Mouse (Mus musculus): Measurements from ENCODE around the gene C1qtnf12.

The C1qtnf12 gene

DNA sequence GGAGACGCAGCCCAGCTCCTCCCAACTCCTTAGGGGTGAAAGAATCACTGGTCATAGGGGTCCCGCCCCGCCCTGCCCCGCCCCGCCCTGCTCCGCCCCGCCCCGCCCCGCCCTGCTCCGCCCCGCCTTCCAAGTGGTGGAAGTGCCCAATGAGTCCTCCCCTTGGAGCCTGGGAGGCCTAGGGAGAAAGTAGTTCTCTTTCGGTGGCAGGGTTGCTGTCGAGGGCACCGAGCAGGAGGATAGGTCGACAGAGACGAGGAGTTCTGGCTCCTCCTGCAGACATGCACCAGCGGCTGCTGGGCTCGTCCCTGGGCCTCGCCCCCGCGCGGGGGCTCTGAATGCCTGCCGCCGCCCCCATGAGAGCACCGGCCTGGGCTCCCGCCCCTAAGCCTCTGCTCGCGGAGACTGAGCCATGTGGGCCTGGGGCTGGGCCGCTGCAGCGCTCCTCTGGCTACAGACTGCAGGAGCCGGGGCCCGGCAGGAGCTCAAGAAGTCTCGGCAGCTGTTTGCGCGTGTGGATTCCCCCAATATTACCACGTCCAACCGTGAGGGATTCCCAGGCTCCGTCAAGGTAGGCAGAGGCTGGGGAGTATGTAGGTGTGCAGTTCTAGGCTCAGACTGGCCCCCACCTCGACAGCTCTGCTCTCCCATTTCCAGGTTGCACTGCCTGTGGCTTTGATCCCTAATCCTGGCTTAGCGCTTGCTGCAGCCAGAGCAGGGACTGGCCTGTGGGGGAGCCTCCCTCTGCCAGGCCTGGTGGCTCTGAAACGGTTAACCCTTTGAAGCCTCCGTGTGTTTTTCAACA, at the start of gene C1qtnf12:
TSS of gene C1qtnf12 (plus strand) at position 152 of the 805 bp plus-strand sequence.
- DNase-seq, result peak; percentile 75

DNA sequence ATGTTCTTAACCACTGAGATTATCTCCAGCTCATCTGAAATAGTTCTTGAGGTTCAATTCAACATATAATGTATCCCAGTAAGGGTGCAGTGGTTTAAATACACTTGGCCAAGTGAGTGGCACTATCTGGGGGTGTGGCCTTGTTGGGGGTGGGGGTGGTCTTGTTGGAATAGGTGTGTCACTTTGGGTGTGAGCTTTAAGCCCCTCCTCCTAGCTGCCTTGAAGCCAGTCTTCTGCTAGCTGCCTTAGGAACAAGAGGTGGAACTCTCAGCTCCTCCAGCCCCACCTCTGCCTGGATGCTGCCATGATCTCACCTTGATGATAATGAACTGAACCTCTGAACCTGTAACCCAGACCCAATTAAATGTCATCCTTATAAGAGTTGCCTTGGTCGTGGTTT, 30.1 kb upstream of the C1qtnf12 start:
- no peak for DNase-seq

DNA sequence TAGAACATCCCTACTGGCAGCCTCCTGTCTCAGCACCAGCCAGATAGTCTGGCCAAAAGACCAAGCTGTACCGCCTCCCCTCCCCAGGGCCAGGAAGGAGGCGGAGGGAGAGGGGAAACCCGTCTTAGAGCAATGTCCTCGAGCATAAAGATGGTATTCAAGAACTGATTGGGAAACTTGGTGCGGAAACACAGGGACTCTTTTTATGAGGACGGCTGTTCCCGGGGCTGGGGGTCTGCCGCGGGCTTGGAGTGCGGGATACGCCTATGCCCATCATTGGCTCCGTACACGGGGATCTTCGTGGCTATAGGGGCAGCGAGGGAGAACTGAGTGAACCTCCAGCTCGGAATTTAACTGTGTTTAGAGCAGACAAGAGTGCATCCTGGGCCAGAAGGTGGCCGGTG, 19.1 kb upstream of the C1qtnf12 start:
- DNase-seq, result peak; percentile 44

DNA sequence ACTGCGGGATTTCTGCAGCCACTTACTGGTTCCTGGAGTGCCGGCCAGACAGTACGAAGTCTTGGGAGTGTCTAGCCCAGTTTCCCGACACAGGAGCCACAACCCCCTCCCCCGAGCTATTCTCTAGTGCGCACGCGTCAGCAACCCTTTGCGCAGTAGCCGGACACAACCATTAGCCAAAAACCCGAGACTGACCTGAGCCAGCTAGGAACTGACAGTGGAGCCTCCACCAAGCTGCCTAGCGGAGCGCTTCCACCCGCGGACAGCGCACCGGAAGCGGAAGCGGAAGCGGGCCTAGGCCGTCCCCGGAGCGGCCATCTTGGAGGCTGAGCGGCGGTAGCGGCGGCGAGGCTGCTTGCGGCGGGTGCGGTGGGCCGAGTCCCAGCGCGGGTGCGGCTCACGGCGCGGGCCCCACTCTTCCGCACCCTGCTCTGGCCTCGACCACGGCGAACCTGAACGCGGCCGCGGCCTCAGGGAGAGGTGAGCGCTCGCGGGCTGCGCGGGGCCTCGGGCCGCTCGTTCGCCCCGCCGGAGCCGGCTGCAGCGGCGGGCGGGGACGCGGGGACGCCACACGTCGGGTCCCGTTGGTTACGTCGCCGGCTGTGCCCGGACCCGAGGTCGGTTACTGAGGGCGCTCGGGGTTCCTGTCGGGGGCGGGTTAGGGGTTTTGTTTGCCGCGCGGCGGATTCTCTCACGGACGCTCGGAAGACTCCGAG, 18.4 kb upstream of the C1qtnf12 start, which contains the start of gene Ube2j2:
TSS of gene Ube2j2 (plus strand) at position 298 of the 716 bp plus-strand sequence.
- peak; percentile 98 for DNase-seq

DNA sequence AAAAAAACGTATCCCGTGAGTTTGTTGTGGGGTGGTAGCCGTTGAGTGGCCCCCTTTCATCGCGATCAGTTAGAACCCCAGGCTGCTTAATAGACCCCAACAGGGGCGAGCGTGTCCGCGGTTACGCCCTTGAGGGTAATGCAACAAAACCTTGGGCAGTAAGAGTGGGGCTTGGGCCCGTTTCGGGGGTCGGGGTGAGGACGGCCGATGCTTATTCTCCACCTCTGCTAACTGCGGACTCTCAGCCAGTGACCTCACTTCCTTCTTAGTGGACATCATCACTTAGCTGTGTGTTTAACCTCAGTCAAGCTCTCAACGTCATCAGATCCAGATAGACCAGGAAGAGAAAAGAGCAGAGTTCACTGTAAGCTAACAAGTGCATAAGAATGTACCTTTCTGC, 17.8 kb upstream of the C1qtnf12 start:
- peak; percentile 19 for DNase-seq

DNA sequence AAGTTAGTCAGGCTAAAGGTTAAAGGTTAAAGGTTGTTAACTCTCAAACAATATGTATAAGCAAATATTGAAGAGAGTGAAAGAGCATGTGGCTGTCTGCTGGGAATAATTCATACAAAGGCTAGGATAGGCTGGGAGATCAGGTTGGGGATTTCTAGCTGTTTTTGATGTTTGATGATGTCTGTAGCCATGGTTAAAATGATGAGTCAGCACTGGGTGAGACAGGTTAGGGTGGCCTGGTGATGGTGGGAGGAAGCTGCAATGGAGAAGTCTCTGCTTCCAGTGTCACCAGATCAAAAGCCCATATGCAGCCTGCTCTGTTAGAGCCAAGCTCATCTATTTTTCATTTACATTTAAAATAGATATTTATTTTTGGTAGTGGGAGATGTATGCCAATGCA, 15.0 kb upstream of the C1qtnf12 start:
- DNase-seq, result no peak

DNA sequence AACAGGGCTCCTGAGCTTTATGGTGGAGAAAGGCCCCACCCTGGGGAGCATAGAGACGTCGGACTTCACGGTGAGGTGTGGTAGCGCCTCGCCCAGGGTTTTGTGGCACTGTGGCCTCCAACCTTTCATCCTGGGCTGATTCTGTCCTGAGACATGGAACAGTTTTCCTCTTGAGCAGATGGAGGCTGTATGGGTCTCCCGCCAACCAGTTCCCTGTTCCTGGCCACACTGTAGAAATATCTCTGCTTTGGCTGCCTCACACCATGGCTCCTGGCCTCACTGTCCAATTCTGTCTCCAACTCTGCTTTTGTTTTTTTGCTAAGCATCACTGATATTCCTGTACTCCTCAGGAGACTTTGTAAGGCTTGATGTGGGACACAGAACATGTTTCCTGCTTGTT, 6.6 kb upstream of the C1qtnf12 start:
- no peak for DNase-seq

DNA sequence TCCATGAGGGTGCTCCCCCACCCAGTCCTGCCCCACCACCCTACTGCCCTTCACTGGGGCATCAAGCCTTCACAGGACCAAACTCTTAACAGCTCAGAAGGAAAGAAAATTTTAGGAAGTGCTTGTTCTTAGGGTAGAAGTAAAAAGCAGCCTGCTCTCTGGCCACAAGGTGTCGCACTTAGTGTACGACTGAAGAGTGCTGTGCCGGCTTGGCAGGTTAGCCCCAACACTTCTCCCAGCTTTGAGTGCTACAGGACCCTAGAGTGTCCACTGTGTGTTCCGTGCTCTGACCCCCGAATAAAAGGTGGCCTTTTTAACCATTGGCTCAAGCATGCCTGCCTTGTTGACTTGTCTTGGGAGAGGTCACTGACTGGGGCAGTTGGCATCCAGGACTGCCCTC, 2.8 kb upstream of the C1qtnf12 start:
- peak; percentile 84 for DNase-seq

DNA sequence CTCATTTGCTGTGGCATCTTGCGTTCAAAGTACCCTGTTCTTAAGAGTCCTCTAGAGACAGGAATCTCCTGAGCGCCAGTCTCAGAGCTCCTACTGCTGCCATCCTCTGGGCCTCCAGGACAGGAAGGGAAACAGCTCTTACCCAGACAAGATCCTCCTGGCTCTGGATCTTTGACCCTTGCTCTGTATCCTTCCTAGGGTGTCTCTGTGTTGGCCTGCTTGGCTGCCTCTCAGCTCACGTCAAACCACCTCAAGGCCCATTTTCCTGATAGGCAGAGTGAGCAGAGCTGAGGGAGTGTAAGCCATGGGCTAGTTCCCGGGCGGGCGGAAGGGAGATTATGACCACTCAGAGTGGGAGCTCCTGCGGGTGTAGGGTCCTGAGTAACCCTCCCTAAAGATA, 988 bp downstream of the C1qtnf12 start:
- DNase-seq, result peak; percentile 40

DNA sequence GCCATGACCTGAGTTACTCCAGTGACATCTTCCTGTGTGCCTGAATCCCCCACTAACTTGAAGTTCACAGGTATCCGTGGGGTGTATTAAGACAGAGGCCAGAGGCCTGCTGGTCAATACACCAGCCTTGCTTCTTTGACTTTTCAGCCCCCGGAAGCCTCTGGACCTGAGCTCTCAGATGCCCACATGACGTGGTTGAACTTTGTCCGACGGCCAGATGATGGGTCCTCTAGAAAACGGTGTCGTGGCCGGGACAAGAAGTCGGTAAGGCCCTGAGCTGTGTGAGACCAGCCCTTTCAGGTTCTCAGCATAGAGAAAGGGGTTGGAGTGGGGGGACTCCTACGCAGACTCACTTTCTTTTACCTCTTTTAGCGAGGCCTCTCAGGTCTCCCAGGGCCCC, 2.3 kb downstream of the C1qtnf12 start:
- peak; percentile 41 for DNase-seq

DNA sequence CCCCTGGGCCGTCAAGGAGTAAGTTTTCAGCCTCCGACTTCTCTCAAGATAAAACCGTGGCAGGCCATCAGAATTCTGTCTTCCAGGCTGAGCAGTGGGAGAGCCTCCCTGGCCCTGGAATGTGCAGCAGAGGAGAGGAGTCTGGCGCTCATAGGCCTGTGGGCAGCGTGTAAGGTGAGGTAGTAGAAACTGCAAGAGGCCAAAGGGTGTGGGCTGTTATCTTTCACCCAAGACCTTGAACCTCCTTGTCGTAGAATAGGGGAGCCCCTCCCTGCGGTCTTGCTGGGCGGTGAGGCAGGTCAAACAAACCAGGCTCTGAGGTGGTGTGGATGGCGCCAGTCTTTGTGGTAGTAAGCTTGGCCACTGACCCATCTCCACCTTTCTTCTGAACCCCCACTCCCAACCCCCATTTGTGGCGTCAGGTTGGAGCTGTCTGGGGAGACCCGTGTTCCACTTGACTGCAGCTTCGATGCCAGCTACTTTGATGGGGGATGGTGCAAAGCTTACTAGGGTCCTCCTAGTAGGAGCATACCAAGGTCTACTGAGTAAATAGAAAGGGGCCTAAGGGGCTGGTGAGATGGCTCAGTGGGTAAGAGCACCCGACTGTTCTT, 7.0 kb downstream of the C1qtnf12 start:
- DNase-seq, result no peak

DNA sequence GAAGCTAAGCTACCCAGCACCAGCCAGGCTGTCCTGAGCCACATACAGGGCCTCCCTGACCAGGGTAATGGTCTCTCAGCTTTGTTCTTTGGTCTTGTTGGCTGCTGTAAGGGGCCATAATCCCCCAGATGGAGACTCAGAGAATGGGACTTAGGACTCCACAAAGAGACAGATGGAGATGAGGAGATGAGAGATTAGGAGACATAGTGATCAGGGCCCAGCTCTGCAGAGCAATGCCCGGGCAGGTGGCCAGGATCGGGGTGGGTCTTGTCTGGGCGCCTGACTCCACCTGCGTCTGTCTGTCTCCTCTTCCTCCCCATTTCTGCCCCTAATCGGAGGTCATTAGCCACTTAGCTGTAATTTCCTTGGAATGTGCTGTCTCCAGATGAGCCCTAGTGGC, 8.2 kb downstream of the C1qtnf12 start:
- DNase-seq, result no peak

DNA sequence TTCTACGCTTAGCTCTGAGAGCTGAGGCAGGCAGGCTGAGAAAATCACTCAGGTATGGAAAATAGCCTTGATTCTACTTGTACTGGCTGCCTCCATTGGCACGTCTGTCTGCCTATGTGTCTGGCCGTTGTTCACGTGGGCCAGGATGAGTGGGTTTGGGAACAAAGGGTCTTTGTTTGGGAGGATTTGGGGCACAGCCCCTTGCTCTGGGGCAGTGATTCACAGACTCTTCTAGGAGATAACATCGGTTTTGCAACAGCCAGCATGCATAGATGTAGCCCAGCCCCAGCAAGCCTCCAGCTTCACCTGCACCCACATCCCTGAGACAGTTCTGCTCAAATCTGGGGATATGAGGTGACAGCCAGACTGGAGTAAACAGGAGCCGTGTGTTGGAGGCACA, 10.5 kb downstream of the C1qtnf12 start:
- DNase-seq, result no peak

DNA sequence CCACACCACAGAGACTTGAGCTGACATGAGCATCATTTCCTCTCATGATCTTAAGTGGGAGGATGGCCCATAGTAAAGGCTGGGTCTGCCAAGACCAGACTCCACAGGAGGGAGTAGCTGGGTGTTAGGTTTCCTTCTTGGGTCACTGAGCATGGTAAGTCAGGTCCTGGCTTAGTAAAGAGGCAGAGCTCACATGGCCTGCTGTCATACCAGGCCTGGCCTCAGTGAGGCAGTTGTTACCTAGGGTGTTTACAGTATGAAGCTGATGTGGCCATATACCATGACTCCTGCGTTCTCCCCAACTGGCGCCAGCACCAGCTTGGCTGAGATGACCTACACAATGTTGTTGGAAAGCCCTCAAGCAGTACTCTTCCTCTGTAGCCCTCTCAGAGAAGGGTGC, 11.1 kb downstream of the C1qtnf12 start:
- DNase-seq, result no peak

DNA sequence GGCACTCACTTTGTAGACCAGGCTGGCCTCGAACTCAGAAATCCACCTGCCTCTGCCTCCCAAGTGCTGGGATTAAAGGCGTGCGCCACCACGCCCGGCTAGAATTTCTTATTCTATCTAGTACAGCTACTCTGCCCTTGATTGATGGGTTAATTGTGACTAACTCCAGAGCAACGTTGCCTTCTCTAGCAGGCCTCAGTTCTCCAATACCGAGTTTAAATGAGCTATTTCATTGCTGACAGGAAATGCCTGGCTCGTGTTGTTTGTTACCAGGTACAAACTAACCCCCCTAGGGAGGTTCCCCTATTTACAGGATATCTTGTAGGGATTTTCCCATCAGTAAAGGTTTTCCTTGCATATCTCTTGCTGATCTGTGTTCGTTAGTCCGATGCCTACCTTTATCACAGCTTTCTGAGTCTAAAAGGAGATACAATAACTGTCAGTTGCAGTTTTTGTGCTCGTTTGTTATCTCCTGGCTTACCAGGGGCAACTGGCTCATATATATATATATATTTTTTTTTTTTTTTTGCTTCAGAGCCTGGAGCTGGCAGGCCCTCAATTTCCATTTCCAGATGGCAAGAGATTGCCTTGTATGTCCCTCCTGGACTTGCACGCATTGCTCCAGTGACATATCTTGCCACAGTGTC, 19.4 kb downstream of the C1qtnf12 start:
- no peak for DNase-seq

DNA sequence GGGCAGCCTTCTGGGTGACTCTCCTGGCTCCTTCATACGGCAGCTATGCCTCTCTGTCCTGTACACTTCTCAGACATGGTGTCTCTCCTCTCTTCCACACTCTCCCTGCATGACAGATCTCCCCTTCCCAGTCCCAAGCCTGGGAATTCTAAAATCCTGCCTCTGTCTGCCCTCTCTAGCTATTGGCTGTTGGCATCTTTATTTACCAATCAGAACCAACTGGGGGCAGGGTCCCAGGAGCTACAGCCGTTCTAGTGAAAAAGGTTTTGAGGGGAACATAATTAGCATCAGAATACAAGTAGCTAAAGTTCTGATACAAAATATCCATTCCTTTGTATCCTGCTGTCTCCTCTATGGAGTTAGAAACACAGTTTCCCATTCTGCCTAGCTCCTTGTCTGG, 21.7 kb downstream of the C1qtnf12 start:
- no peak for DNase-seq

DNA sequence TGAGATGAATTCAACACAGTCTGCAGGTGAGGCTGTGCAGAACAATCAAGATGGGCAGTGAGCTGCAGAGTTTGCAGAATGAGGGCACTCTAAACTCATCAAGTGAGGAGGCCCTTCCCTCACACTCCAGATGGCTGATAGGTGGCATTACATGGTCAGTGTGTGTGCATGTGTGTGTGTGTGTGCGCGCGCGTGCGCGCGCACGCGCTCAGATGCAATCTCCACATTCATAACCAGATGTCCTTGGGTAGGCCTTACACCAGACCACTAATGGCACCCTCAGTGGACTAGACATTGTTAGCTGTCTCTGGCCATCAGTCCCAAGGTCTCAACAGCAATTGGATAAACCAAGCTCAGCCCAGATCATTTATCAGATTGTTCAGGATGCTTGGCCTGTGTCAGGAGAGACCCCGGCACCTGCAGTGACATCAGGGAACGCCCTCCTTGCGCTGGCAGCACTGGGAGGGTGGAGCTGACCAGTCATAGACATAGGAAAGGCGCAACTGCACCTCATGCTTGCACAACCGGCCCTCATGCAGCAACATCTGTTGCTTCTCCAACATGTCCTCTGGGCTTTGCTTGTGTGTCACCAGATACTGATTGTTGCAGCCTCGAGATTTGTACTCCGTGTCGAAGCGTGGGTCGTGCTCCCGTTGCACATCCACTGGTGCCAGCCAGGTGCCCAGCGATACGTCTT, 29.2 kb downstream of the C1qtnf12 start:
- no peak for DNase-seq

DNA sequence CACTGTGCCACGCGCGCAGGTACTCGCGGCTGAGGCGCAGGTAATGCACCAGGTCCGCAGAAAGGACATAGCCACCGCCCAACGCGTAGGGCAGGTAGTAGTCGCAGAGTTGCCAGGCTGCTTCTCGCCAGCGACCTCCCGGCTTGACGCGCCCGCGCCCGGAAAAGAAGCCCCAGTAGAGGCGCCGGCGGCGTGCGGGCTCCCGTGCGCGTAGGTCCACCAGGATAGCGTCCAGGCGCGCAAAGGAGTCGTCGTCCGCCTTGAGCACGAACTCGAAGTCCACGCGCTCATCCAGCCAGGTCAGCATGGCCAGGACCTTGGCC, 29.8 kb downstream of the C1qtnf12 start:
- no peak for DNase-seq

DNA sequence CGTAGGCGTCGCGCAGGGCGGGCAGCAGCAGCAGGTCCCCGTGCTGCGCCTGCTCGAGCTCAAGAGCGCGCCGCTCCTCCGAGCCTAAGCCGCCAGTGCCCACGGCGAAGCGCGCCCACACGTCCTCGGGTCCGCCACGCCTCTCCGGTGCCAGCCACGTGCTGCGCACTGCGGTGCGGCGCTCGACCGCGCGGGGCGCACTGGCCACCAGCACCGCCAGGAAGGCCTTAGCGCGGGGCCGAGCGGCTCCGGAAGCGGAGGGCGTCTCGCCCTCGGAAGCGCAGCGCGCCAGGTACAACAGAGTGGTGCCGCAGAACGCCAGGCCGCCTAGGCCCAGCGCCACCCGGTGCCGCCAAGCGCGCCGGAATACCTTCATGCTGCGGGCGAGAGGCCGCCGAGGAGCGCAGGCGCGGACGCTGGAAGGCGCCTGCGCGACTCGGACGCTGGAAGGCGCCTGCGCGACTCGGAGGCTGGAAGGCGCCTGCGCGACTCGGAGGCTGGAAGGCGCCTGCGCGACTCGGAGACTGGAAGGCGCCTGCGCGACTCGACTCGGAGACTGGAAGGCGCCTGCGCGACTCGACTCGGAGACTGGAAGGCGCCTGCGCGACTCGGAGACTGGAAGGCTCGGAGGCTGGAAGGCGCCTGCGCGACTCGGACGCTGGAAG, 30.3 kb downstream of the C1qtnf12 start, which contains the start of the genes B3galt6 and Sdf4:
TSS of gene B3galt6 (minus strand) at position 409 of the 665 bp plus-strand sequence.
TSS of gene Sdf4 (plus strand) at position 632 of the 665 bp plus-strand sequence.
- peak; percentile 91 for DNase-seq

DNA sequence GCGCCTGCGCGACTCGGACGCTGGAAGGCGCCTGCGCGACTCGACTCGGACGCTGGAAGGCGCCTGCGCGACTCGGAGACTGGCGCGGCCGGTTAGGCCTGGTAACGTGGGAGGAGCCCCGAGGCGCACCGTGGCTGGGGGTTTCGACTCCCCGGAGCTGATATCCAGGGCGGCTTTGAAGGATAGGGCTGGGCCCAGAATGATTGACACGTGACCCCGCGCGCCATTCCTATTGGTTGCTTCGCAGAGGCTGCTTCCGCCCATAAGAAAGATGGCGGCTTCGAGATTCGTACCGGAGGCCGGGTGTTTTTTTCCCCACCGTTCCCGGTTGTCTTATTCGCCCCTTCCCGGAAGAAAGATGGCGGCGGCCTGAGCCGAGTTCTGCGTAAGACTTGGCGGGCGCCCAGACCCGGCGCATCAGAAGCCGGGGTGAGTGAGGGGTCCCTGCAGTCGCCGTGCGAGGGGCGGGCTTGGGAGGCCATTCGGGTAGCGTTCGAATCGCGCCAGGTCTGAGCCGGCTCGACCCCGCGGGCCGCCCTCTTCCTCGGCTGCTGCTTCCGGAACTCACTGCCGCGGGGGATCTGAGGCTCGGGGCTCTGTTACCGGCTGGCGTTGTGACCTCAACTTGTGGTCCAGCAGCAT, 30.9 kb downstream of the C1qtnf12 start:
- peak; percentile 96 for DNase-seq

DNA sequence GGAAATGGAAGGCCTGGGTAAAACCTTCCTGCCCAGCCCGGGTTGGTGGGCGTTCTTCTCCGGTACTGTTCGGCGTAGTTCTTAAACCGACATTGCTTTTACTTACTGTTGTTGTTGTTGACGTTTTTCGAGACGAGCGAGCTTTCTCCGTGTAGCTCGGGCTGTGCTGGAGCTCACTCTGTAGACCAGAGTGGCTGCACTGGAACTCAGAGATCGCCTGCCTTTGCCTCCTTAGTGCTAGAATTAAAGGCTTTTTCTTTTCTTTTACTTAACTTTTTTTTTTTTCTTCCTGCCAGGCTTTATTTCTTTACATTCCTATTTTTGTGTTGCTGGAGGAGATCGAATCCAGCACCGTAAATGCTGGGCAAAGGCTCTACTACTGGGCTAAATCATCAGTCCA, 31.5 kb downstream of the C1qtnf12 start:
- DNase-seq, result no peak

DNA sequence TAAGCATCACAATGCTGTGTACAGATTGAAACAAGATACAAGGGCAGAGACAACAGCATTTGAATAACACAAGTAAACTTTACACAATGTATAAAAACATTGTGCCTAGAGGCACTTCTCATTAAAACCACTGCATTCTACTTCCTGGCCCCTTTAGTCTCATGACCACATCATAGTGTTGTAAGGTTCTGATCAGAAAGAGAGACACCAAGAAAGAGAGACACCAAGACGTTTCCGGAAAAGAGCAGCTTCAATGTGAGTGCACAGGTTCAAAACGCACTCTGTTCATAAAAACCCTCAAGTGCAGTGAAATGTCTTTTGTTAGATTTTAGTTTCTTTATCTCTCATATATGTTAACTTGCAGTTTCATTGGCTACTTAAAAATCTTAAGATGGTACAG, 42.0 kb downstream of the C1qtnf12 start:
- DNase-seq, result no peak
